Mouse (Mus musculus) myocyte (in vitro differentiated cells): ENCODE measurements at regions not wholly inside any gene's neighbourhood (a gene's known extent, or its start where the extent isn't known, plus 50 kb on each side); places are given as distances from the start of the nearest gene placed in this dataset.

Experiments
- H3K27me3 ChIP-seq: one replicate; pipeline ENCODE4 v1.6.1; 2011; ENCODE audit not compliant: control insufficient read depth, insufficient read depth, insufficient read length
- H3K36me3 ChIP-seq: one replicate; pipeline ENCODE4 v1.6.1; 2011; ENCODE audit not compliant: control insufficient read depth, insufficient read depth
- H3K4me2 ChIP-seq: one replicate; pipeline ENCODE4 v1.6.1; 2011; ENCODE audit warnings: low read depth, control low read depth
- H3K4me3 ChIP-seq: one replicate; pipeline ENCODE4 v1.5.1; 2011; ENCODE audit warnings: mild to moderate bottlenecking, control low read depth, moderate library complexity
- H3K79me2 ChIP-seq: one replicate; pipeline ENCODE4 v1.6.1; 2011; ENCODE audit not compliant: control insufficient read depth, insufficient read depth
- H3ac ChIP-seq: one replicate; pipeline ENCODE4 v1.6.1; 2011; ENCODE audit not compliant: control insufficient read depth, insufficient read length
- CEBPB ChIP-seq: IDR thresholded peaks from 2 replicates; pipeline ENCODE4 v1.6.1; 2011; ENCODE audit warnings: mild to moderate bottlenecking, moderate library complexity; ENCODE audit not compliant: poor library complexity, insufficient read depth, severe bottlenecking
- E2F4 ChIP-seq: IDR thresholded peaks from one replicate; pipeline ENCODE4 v1.6.1; 2011; ENCODE audit warnings: mild to moderate bottlenecking, control low read depth, moderate library complexity; ENCODE audit not compliant: insufficient read depth
- MAX ChIP-seq: IDR thresholded peaks from one replicate; pipeline ENCODE4 v1.6.1; 2011; ENCODE audit warnings: low read depth, mild to moderate bottlenecking, control low read depth
- MYOD1 ChIP-seq, 3 experiments: IDR thresholded peaks; one replicate each; pipeline ENCODE4 v1.6.1; 2011; ENCODE audit warnings: control low read depth in 2 of 3, low read depth in 2 of 3, mild to moderate bottlenecking in 2 of 3, moderate library complexity in 1 of 3; ENCODE audit not compliant: insufficient read length in 2 of 3, control insufficient read depth in 1 of 3
- MYOG ChIP-seq, 3 experiments: IDR thresholded peaks; one replicate each; pipeline ENCODE4 v1.6.1; 2011; ENCODE audit warnings: control low read depth in 2 of 3, low read depth in 2 of 3, mild to moderate bottlenecking in 2 of 3; ENCODE audit not compliant: insufficient read length in 2 of 3, control insufficient read depth in 1 of 3, insufficient read depth in 1 of 3
- POLR2A ChIP-seq: IDR thresholded peaks from one replicate; pipeline ENCODE4 v1.6.1; 2011; ENCODE audit warnings: low read depth, mild to moderate bottlenecking, control low read depth, moderate library complexity; ENCODE audit not compliant: insufficient read length
- POLR2AphosphoS2 ChIP-seq: IDR thresholded peaks from one replicate; pipeline ENCODE4 v1.6.1; 2011; ENCODE audit warnings: low read depth, control low read depth; ENCODE audit not compliant: insufficient read length
- REST ChIP-seq: IDR thresholded peaks from one replicate; pipeline ENCODE4 v1.6.1; 2011; ENCODE audit warnings: mild to moderate bottlenecking, control low read depth, moderate library complexity; ENCODE audit not compliant: insufficient read depth, insufficient read length
- SRF ChIP-seq: IDR thresholded peaks from one replicate; pipeline ENCODE4 v1.6.1; 2011; ENCODE audit warnings: low read depth; ENCODE audit not compliant: control insufficient read depth, insufficient read length
- TCF12 ChIP-seq: IDR thresholded peaks from one replicate; pipeline ENCODE4 v1.6.1; 2011; ENCODE audit warnings: mild to moderate bottlenecking, control low read depth; ENCODE audit not compliant: poor library complexity, insufficient read depth, severe bottlenecking
- TCF3 ChIP-seq: IDR thresholded peaks from one replicate; pipeline ENCODE4 v1.6.1; 2011; ENCODE audit warnings: low read depth, control low read depth; ENCODE audit not compliant: insufficient read length
- USF1 ChIP-seq: IDR thresholded peaks from one replicate; pipeline ENCODE4 v1.6.1; 2011; ENCODE audit warnings: low read depth, mild to moderate bottlenecking, control low read depth, moderate library complexity

DNA sequence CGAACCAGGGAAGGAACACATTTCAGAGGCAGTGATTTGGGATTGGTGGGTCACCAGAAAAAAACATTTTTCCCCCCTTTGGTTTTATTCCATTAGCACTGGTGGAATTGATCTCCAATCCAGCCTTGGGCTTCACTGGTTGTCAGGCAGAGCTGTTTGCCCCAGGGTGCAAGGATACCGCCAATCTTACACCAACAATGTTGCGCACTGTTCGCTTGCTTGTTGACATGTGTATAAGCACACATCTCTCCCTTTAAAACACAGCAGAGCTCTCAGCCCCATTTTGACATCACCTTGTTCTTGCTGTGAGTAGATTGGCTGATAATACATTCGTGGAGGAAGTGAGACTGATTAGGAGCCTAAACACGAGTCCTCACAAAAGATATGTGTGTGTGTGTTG lies 333.1 kb upstream of the Atp5g3 start:
- Histone ChIP-seq H3K4me3 (no peak overlapping the region), H3ac (no peak overlapping the region), H3K27me3 (no peaks in the 10 kb centered on the region), H3K4me2 (no peak overlapping the region), H3K79me2 (no peaks in the 10 kb centered on the region), H3K36me3 (no peaks in the 10 kb centered on the region)
- TF ChIP-seq REST (no peak), CEBPB (no peak), TCF12 (no peak), SRF (no peak), MYOG (IDR thresholded peaks at IDR 0.05; ENCODE audit: control insufficient read depth in 1 of 3, insufficient read depth in 1 of 3, insufficient read length in 2 of 3, low read depth in 2 of 3) (no peak), E2F4 (no peak), USF1 (no peak), MAX (no peak), POLR2A (no peak)

DNA sequence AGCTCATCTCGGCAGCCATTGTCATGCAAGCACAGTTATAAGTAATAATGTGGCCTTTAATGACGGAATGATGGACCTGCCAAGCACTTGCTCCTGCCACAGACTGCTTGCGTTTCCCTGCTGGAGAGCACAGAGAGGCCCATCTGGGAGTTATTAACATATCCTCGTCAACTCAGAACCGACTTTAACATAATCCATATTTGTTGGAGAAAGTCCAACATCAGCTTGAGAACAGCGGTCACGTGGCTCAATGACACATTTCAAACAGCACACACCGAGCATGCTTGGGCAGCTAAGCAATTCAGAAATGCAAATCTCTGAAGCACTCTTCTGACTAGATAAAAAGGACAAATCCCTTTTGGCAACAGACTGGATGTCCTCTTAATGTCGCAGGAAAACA lies 332.7 kb upstream of the Atp5g3 start:
- H3K4me3 ChIP-seq: no peak overlapping the region
- no peaks in the 10 kb centered on the region for H3K36me3 ChIP-seq
- TF ChIP-seq TCF12: no peak
- TF ChIP-seq POLR2A: no peak
- no peak for TF ChIP-seq MYOG (IDR thresholded peaks at IDR 0.05; ENCODE audit: control insufficient read depth in 1 of 3, insufficient read depth in 1 of 3, insufficient read length in 2 of 3, low read depth in 2 of 3)
- no peak for TF ChIP-seq USF1
- TF ChIP-seq POLR2AphosphoS2: no peak
- TF ChIP-seq MYOD1 (IDR thresholded peaks at IDR 0.05; ENCODE audit: control insufficient read depth in 1 of 3, insufficient read length in 2 of 3, low read depth in 2 of 3): no peak
- TF ChIP-seq TCF3: no peak
- no peaks in the 10 kb centered on the region for H3K79me2 ChIP-seq
- H3K27me3 ChIP-seq: no peaks in the 10 kb centered on the region
- no peak overlapping the region for H3K4me2 ChIP-seq
- H3ac ChIP-seq: no peak overlapping the region

DNA sequence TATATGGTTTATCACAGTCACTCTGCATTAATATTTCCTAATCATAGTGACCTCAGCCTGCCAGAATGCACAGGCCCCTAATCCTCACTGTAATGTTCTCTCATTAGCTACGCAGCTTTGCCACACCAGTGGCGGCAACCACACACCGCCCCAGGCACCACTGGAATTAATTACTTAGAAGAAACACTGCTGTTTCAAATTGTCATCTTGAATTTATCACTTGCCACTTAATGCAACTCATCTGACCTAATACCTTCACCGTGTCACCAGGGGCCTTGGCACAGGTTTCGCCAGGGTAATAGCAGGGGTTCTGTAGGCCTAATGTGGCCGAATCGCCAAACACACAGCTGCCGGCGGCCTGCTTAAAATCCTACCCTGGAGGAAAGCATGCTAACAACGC lies 328.5 kb upstream of the Atp5g3 start:
- H3K4me3 ChIP-seq: no peak overlapping the region
- no peak overlapping the region for H3K4me2 ChIP-seq
- H3ac ChIP-seq: no peak overlapping the region
- H3K27me3 ChIP-seq: no peaks in the 10 kb centered on the region
- H3K79me2 ChIP-seq: no peaks in the 10 kb centered on the region
- TF ChIP-seq USF1 (no peak), POLR2A (no peak), POLR2AphosphoS2 (no peak), SRF (no peak), TCF3 (no peak), MAX (no peak), E2F4 (no peak), CEBPB (no peak), REST (no peak), MYOD1 (IDR thresholded peaks at IDR 0.05; ENCODE audit: control insufficient read depth in 1 of 3, insufficient read length in 2 of 3, low read depth in 2 of 3) (no peak), MYOG (IDR thresholded peaks at IDR 0.05; ENCODE audit: control insufficient read depth in 1 of 3, insufficient read depth in 1 of 3, insufficient read length in 2 of 3, low read depth in 2 of 3) (no peak), TCF12 (no peak)
- H3K36me3 ChIP-seq: no peaks in the 10 kb centered on the region

DNA sequence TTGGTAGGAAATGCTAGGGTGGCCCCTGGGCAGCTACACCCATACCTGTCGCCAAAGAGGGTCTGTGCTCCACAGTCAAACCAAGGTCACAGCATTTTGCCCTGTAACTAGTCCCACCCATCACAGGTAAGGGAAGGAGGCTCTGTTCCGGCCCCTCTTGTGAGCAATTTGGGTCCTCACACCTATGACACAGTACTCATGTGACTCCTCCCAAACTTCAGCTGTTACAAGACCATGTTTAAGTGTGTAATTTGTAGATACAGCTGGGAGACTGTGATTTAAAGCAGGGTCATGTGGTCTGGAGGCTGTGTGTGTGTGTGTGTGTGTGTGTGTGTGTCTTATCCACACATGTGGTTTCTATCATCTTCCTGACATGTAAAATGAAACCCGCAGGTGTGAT lies 306.3 kb upstream of the Atp5g3 start:
- H3K4me2 ChIP-seq: no peak overlapping the region
- H3K79me2 ChIP-seq: no peaks in the 10 kb centered on the region
- H3ac ChIP-seq: no peak overlapping the region
- TF ChIP-seq POLR2AphosphoS2 (no peak), POLR2A (no peak), SRF (no peak), MYOG (IDR thresholded peaks at IDR 0.05; ENCODE audit: control insufficient read depth in 1 of 3, insufficient read depth in 1 of 3, insufficient read length in 2 of 3, low read depth in 2 of 3) (no peak), E2F4 (no peak), CEBPB (no peak), TCF12 (no peak), TCF3 (no peak), REST (no peak), MAX (no peak)
- H3K36me3 ChIP-seq: no peaks in the 10 kb centered on the region
- no peak overlapping the region for H3K4me3 ChIP-seq
- no peaks in the 10 kb centered on the region for H3K27me3 ChIP-seq

DNA sequence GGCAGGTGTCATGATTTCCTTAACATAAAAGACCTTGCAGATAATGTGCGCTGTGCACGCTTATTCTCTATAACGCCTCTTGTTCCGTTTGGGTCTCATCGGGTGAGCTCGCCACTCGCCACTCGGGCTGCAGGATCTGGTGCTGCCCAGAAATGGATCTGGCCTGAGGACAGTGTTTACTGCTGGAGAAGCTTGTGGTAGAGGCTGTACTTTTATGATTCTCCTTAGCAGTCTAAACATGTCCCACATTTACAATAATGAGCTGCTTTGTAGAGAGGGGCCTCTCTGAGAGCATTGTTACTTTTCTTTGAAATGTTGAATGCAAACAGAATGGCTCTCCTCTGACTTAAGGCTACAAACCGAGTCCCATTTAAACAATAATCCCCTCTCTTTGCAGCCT lies 299.1 kb upstream of the Atp5g3 start:
- Histone ChIP-seq H3K79me2 (no peaks in the 10 kb centered on the region), H3K27me3 (no peaks in the 10 kb centered on the region), H3K36me3 (no peaks in the 10 kb centered on the region), H3ac (no peak overlapping the region), H3K4me3 (no peak overlapping the region), H3K4me2 (no peak overlapping the region)
- no peak for TF ChIP-seq E2F4
- no peak for TF ChIP-seq USF1
- TF ChIP-seq MAX: no peak
- TF ChIP-seq REST: no peak
- no peak for TF ChIP-seq POLR2A
- TF ChIP-seq TCF12: no peak
